Mouse (Mus musculus) intestine, embryonic 15.5 days (tissue): ENCODE results near the gene Ush2a. TPM values are rescaled to one million over a fixed set of nuclear protein-coding genes. Genes with fewer than 3 reads are reported as not detected.

Source experiments
- ATAC-seq: fragments of 200-750 bp; cut with Nextera tagmentation; 2 replicates; pipeline ENCODE4 v1.8.0; 2017; ENCODE audit warnings: moderate TSS enrichment, moderate library complexity
- H3K27ac ChIP-seq: fragments of 300-500 bp; sonication (generic); 2 replicates; pipeline ENCODE4 v1.5.1; 2015; ENCODE audit warnings: mild to moderate bottlenecking, inconsistent platforms
- H3K27me3 ChIP-seq: fragments of 300-500 bp; sonication (generic); replicated peaks from 2 replicates; pipeline ENCODE4 v1.6.1; 2015; ENCODE audit warnings: inconsistent platforms
- H3K36me3 ChIP-seq: fragments of 300-500 bp; sonication (generic); 2 replicates; pipeline ENCODE4 v1.6.1; 2015; ENCODE audit warnings: inconsistent platforms
- H3K4me1 ChIP-seq: fragments of 300-500 bp; sonication (generic); replicated peaks from 2 replicates; pipeline ENCODE4 v1.6.1; 2015; ENCODE audit warnings: inconsistent platforms
- H3K4me2 ChIP-seq: fragments of 300-500 bp; sonication (generic); replicated peaks from 2 replicates; pipeline ENCODE4 v1.6.1; 2015; ENCODE audit warnings: mild to moderate bottlenecking, inconsistent platforms
- H3K4me3 ChIP-seq: fragments of 300-500 bp; sonication (generic); replicated peaks from 2 replicates; pipeline ENCODE4 v1.5.1; 2015; ENCODE audit warnings: inconsistent platforms
- H3K9ac ChIP-seq: fragments of 300-500 bp; sonication (generic); 2 replicates; pipeline ENCODE4 v1.6.1; 2015; ENCODE audit warnings: inconsistent platforms
- H3K9me3 ChIP-seq: fragments of 300-500 bp; sonication (generic); 2 replicates; pipeline ENCODE4 v1.6.1; 2016; ENCODE audit warnings: inconsistent platforms
- WGBS: fragments of 180-500 bp; shearing (Covaris S2); methylation state at CpG from one replicate; pipeline ENCODE4 v1.1.7; 2015; 5-methylcytosine and 5-hydroxymethylcytosine counted together
- polyA plus RNA-seq: library from polyadenylated mRNA; unstranded; fragments of >200 nt; fragmentation: Nextera tagmentation; extraction: Ambion mirVana; gene quantifications from 2 replicates; pipeline ENCODE4 v1.2.1, GENCODE M21; 2015

Gene Ush2a
- polyA plus RNA-seq, 1 experiment from 2014 or later = 0.04 TPM

- no peak overlapping the region for H3K9ac ChIP-seq
- no peak overlapping the region for H3K27ac ChIP-seq
- no peaks in the 10 kb centered on the region for H3K27me3 ChIP-seq
- no peak overlapping the region for H3K4me3 ChIP-seq
- no peaks in the 10 kb centered on the region for H3K36me3 ChIP-seq
- ATAC-seq = no peak
- WGBS = 88% methylated on average over 4 of the region's 4 CpGs
- H3K9me3 ChIP-seq = no peaks in the 10 kb centered on the region
- no peaks in the 10 kb centered on the region for H3K4me1 ChIP-seq
- H3K4me2 ChIP-seq = no peak overlapping the region
These were observed 145.4 kb downstream of the Ush2a start for GRCm38 (mm10) chr1:188407176-188407575.

GRCm38 (mm10) chr1:188407613-188408386 is 146.0 kb downstream of the Ush2a start:
- H3K27ac ChIP-seq = no peak overlapping the region
- no peaks in the 10 kb centered on the region for H3K9me3 ChIP-seq
- no peak overlapping the region for H3K4me3 ChIP-seq
- H3K9ac ChIP-seq = no peak overlapping the region
- H3K4me2 ChIP-seq = no peak overlapping the region
- H3K4me1 ChIP-seq = no peaks in the 10 kb centered on the region
- no peaks in the 10 kb centered on the region for H3K36me3 ChIP-seq
- no peak for ATAC-seq
- no peaks in the 10 kb centered on the region for H3K27me3 ChIP-seq
- WGBS = 70% methylated on average over 8 of the region's 8 CpGs

GRCm38 (mm10) chr1:188410547-188410946 is 148.7 kb downstream of the Ush2a start:
- Histone ChIP-seq H3K27ac (no peak overlapping the region), H3K27me3 (no peaks in the 10 kb centered on the region), H3K36me3 (no peaks in the 10 kb centered on the region), H3K4me2 (no peak overlapping the region), H3K9ac (no peak overlapping the region), H3K4me1 (no peaks in the 10 kb centered on the region), H3K9me3 (no peaks in the 10 kb centered on the region), H3K4me3 (no peak overlapping the region)
- no peak for ATAC-seq
- WGBS = 85% methylated on average over 3 of the region's 3 CpGs

- no peaks in the 10 kb centered on the region for H3K27me3 ChIP-seq
- H3K9ac ChIP-seq = no peak overlapping the region
- H3K4me1 ChIP-seq = no peaks in the 10 kb centered on the region
- no peaks in the 10 kb centered on the region for H3K9me3 ChIP-seq
- H3K27ac ChIP-seq = no peak overlapping the region
- H3K4me3 ChIP-seq = no peak overlapping the region
- no peak overlapping the region for H3K4me2 ChIP-seq
- WGBS = 79% methylated on average over 2 of the region's 2 CpGs
- H3K36me3 ChIP-seq = no peaks in the 10 kb centered on the region
- ATAC-seq = no peak
These were observed 158.7 kb downstream of the Ush2a start for GRCm38 (mm10) chr1:188420543-188420942.

- no peaks in the 10 kb centered on the region for H3K9me3 ChIP-seq
- WGBS = 68% methylated on average over 6 of the region's 6 CpGs
These were observed 166.3 kb downstream of the Ush2a start for GRCm38 (mm10) chr1:188428172-188428571.

GRCm38 (mm10) chr1:188430689-188431088 is 168.9 kb downstream of the Ush2a start:
- no peaks in the 10 kb centered on the region for H3K36me3 ChIP-seq
- H3K4me3 ChIP-seq = no peak overlapping the region
- H3K9me3 ChIP-seq = no peaks in the 10 kb centered on the region
- 52% methylated on average over 3 of the region's 3 CpGs for WGBS
- H3K27me3 ChIP-seq = no peaks in the 10 kb centered on the region
- no peak overlapping the region for H3K27ac ChIP-seq
- ATAC-seq = no peak
- no peak overlapping the region for H3K4me2 ChIP-seq
- no peak overlapping the region for H3K9ac ChIP-seq
- H3K4me1 ChIP-seq = no peaks in the 10 kb centered on the region

More at GRCm38 (mm10) chr1:188428172-188428571, 166.3 kb downstream of the Ush2a start:
- H3K27me3 ChIP-seq = no peaks in the 10 kb centered on the region
- no peak overlapping the region for H3K9ac ChIP-seq
- H3K4me1 ChIP-seq = no peaks in the 10 kb centered on the region
- ATAC-seq = no peak
- H3K36me3 ChIP-seq = no peaks in the 10 kb centered on the region
- no peak overlapping the region for H3K4me2 ChIP-seq
- no peak overlapping the region for H3K4me3 ChIP-seq
- no peak overlapping the region for H3K27ac ChIP-seq

GRCm38 (mm10) chr1:188447964-188448363 is 186.1 kb downstream of the Ush2a start:
- 71% methylated on average over 5 of the region's 5 CpGs for WGBS
- no peak overlapping the region for H3K4me2 ChIP-seq
- no peak for ATAC-seq
- H3K4me1 ChIP-seq = no peaks in the 10 kb centered on the region
- H3K27ac ChIP-seq = no peak overlapping the region
- H3K4me3 ChIP-seq = no peak overlapping the region
- no peak overlapping the region for H3K9ac ChIP-seq
- H3K27me3 ChIP-seq = no peaks in the 10 kb centered on the region
- no peaks in the 10 kb centered on the region for H3K36me3 ChIP-seq
- no peaks in the 10 kb centered on the region for H3K9me3 ChIP-seq

GRCm38 (mm10) chr1:188456466-188457175 is 194.8 kb downstream of the Ush2a start:
- no peak for ATAC-seq
- Histone ChIP-seq H3K36me3 (no peaks in the 10 kb centered on the region), H3K9me3 (no peaks in the 10 kb centered on the region), H3K4me3 (no peak overlapping the region), H3K4me1 (no peaks in the 10 kb centered on the region), H3K27ac (no peak overlapping the region), H3K27me3 (no peaks in the 10 kb centered on the region), H3K4me2 (no peak overlapping the region), H3K9ac (no peak overlapping the region)
- 78% methylated on average over 13 of the region's 13 CpGs for WGBS

GRCm38 (mm10) chr1:188457221-188458008 is 195.6 kb downstream of the Ush2a start:
- no peaks in the 10 kb centered on the region for H3K27me3 ChIP-seq
- no peak overlapping the region for H3K27ac ChIP-seq
- WGBS = 66% methylated on average over 13 of the region's 13 CpGs
- no peak overlapping the region for H3K4me2 ChIP-seq
- no peak for ATAC-seq
- H3K4me1 ChIP-seq = no peaks in the 10 kb centered on the region
- H3K9ac ChIP-seq = no peak overlapping the region
- H3K36me3 ChIP-seq = no peaks in the 10 kb centered on the region
- H3K4me3 ChIP-seq = no peak overlapping the region
- no peaks in the 10 kb centered on the region for H3K9me3 ChIP-seq

GRCm38 (mm10) chr1:188461203-188461602 is 199.4 kb downstream of the Ush2a start:
- Histone ChIP-seq H3K27me3 (no peaks in the 10 kb centered on the region), H3K4me3 (no peak overlapping the region), H3K9ac (no peak overlapping the region), H3K4me2 (no peak overlapping the region), H3K27ac (no peak overlapping the region), H3K36me3 (no peaks in the 10 kb centered on the region), H3K9me3 (no peaks in the 10 kb centered on the region), H3K4me1 (no peaks in the 10 kb centered on the region)
- 84% methylated on average over 2 of the region's 2 CpGs for WGBS
- no peak for ATAC-seq

GRCm38 (mm10) chr1:188464653-188465052 is 202.8 kb downstream of the Ush2a start:
- Histone ChIP-seq H3K4me2 (no peak overlapping the region), H3K36me3 (no peaks in the 10 kb centered on the region), H3K4me1 (no peaks in the 10 kb centered on the region), H3K27ac (no peak overlapping the region), H3K9ac (no peak overlapping the region), H3K27me3 (no peaks in the 10 kb centered on the region), H3K4me3 (no peak overlapping the region), H3K9me3 (no peaks in the 10 kb centered on the region)
- no peak for ATAC-seq

- 35% methylated on average over 10 of the region's 10 CpGs for WGBS
These were observed 206.6 kb downstream of the Ush2a start for GRCm38 (mm10) chr1:188468371-188468783.

More at GRCm38 (mm10) chr1:188468371-188468783, 206.6 kb downstream of the Ush2a start:
- H3K4me3 ChIP-seq = no peak overlapping the region
- H3K9me3 ChIP-seq = no peaks in the 10 kb centered on the region
- H3K4me1 ChIP-seq = no peaks in the 10 kb centered on the region
- H3K9ac ChIP-seq = no peak overlapping the region
- no peaks in the 10 kb centered on the region for H3K27me3 ChIP-seq
- ATAC-seq = peak; percentile 90
- H3K27ac ChIP-seq = peak overlapping the region; percentile 18; the same call in 1 of the 2 replicates
- H3K36me3 ChIP-seq = no peaks in the 10 kb centered on the region
- no peak overlapping the region; the same call in 1 of the 2 replicates for H3K4me2 ChIP-seq
